Mouse (Mus musculus): ENCODE measurements around the gene B430305J03Rik.

B430305J03Rik gene

GRCm38 (mm10) chr3:61355464-61355863 is 10.3 kb downstream of the B430305J03Rik start:
- no peak for DNase-seq (ENCODE audit: inconsistent age in 2 of 2, low spot score in 1 of 2)

DNA sequence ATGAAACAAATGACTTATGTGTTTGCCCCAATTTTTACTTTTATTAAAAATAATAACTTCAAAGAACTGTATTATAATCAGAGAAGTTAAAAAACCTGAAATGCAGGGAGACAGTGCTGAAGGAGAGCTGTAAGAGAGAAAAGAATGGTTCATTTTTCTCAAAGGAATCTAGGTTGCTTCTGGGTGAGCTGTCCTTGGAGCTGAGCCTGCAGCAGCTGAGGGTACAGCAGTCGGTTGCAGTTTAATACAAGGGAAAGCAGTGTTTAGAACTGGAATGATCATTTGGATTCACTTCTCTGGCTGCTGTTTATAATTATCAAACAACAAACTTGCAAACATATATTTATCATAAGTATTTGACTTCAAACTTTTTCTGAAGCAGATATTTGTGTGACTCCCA is 16.3 kb downstream of the B430305J03Rik start:
- DNase-seq (ENCODE audit: inconsistent age in 2 of 2, low spot score in 1 of 2): no peak

DNA sequence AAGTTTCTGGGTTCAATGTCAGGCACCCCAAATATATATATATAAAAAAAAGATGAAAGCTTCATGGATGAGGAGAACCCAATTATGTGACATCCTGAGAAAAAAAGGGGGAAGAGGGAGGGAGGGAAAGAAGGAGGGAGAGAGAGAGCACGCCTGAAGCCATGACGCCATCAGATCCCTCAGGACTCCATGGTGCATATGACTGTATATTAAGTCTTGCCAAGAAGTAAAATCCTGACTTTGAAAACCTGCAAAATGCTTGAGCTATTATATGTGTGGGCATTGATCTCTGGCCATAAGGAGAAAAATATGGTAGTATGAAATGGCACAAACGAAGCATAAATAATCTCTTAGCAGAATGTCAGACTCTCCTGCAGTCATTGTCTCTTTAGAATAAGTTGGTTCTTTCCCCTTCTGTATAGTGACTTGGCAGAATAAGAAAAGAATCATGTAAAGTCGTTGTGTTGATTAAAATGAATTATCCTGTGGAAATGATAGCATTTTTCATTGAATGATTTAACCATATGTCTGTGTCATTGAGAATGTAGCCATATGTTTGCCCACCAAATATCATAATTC is 17.6 kb downstream of the B430305J03Rik start:
- DNase-seq (ENCODE audit: inconsistent age in 2 of 2, low spot score in 1 of 2): no peak

DNA sequence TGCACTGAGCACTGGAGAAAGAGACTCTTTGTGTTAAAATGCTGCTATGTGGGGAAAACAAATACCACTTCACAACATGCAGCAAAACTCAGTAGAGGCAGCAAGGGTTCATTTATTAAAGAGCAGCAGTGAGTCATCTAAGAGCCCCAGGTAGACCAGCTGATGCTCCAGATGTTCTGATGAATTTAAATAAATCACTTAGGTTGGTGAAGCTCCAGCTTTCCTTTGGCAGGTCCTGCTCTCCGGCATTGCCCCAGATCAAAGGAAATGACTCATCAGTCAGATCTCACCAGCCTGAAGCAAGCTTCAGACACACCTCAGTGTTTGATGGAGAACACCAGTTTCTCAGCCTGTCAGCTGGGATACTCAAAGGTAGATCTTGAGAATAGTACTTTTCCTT is 20.1 kb downstream of the B430305J03Rik start:
- no peak for DNase-seq (ENCODE audit: inconsistent age in 2 of 2, low spot score in 1 of 2)

DNA sequence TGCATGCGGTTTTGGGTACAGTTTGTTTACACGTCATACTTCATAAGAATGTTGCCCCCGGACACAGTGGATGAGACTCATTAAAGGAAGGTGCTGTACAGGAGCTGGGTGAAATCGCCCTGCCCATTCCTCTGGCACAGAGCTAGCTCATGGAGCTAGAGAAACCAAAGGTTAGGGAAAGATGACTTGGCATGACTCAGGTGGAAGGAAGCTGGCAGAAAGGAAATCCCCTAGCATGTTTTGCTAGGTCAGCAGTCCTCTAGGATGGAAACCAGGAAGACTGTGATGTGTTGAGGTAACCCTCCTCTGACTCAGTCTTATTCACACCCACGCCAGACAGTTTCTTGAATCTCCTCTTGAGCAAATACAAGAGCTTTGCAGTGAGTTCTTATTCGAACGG is 21.7 kb downstream of the B430305J03Rik start:
- no peak for DNase-seq (ENCODE audit: inconsistent age in 2 of 2, low spot score in 1 of 2)

GRCm38 (mm10) chr3:61340321-61340720 is 25.4 kb downstream of the B430305J03Rik start:
- no peak for DNase-seq (ENCODE audit: inconsistent age in 2 of 2, low spot score in 1 of 2)

DNA sequence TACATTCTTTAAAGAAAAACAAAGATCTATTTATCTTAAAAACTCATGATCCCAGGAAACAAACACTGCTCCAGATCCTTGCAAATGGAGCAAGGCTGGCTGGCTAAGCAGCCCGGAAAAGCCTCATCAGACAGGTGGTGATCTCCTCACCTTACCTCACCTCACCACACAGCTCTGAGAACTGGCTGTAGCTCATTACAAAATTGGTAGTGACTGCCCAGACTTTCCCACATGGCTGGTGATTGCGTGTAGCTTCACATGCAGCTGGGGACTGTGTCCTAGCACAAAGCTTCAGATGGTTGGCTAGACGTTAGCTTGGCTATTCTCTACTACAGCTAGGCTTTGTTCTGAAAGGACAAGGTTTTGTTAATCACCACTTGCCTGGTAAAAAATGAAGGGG is 28.5 kb downstream of the B430305J03Rik start:
- DNase-seq (ENCODE audit: inconsistent age in 2 of 2, low spot score in 1 of 2): no peak

DNA sequence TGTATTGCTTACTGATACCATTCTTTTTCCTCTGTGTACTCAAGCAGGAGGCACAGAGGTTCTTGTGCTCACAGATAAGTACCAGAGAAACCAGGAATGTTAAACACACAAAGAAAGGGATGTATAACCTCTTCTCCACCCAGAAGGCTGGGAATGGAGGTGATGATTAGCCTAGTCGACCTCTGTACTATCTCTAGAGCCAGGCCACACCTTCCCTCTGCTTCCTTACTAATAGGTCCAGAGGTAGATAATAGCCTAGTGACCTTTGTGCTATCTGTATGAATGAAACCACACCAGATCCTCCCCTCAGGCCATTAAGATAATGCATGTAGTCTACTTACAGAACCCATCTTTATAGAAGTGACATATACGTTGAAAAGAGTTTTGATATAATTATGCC is 29.5 kb downstream of the B430305J03Rik start:
- no peak for DNase-seq (ENCODE audit: inconsistent age in 2 of 2, low spot score in 1 of 2)

DNA sequence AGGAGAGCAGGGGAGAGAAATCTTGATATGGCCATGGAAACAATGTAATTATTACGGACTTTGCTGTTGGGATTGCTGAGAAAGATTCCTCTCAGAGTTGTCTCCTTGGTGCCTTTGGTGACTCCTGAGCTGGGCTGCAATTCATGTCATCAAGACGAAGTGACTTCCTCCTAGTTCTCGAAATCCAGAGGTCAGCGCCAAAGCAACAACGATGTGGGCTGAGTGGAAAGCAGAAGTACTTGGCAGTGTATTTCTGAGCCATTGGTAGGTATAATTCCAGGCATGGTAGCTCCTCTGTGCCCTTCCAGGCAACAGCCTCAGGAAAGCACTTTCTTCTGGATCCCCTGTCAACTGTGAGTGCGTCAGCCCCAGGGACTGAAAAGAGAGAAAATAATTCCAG is 44.1 kb downstream of the B430305J03Rik start:
- DNase-seq (ENCODE audit: inconsistent age in 2 of 2, low spot score in 1 of 2): no peak

DNA sequence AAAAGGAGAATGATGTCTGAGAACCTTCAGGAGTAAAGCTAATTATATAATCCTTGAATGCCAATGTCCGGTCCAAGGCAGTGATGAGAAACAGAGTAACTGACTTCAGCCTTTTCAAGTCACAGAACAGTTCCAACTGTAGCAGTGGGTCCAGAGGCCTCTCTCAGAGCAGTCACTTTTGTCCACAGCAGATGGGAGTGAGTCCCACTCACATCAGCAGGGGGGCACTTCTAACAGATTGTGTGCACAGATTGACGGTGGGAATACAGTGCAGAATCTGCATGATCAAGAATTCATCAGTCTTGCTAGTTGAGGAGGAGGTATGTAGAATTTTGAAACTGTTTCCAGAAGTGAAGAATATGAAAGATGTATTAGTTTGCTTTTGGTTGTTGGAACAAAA is 45.7 kb downstream of the B430305J03Rik start:
- DNase-seq (ENCODE audit: inconsistent age in 2 of 2, low spot score in 1 of 2): no peak

DNA sequence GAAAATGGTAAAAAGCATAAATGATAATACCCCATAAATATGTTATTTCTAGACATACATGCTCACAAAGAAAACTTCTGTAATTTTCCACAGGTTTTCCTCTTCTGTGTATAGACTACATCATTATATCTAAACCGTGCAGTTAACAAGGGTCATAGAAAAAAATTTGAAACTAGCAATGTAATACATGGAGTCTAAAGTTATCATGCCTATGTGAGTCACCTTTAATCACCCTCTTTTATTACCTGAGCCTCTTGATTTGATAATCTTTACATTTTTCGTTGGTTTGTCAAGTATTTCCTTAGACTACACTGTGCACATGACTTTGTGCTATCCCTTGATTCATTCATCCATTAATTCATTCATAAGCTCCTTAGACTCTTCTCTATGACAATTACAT is 50.7 kb downstream of the B430305J03Rik start:
- no peak for DNase-seq (ENCODE audit: inconsistent age in 2 of 2, low spot score in 1 of 2)

Data from adrenal gland, adult (tissue).